Comparison of ENCODE assay signal across 9 mouse cellular contexts in genomic region chrX:36884719-36885118, GRCm38 (mm10). TPM values are rescaled to one million over a fixed set of nuclear protein-coding genes. Genes with fewer than 3 reads are reported as not detected.
DNase-seq lines count a peak whose midpoint lies in the region; ATAC-seq and TF ChIP-seq lines count a peak whose summit lies in the region.
"Had no signal": no experiment of that assay in that cellular context is flagged by ENCODE, and none has a peak within 500 bp of the region (broad histone marks: within the 10 kb centered on the region; RNA-seq: fewer than 3 reads in every experiment).

No protein-coding gene starts in this region.

- no peak for TF ChIP-seq EP300 in liver, embryonic 14.5 days (IDR thresholded peaks at IDR 0.05; ENCODE audit: low read depth)

- no peaks in the 10 kb centered on the region for H3K4me1 ChIP-seq in lung, adult 2 months (ENCODE audit: control insufficient read depth, insufficient read depth, low read length)
- 0 out of 2 replicates have a peak, but pooled peaks cover 2% of the 10 kb centered on the region for H3K4me1 ChIP-seq in E14TG2a.4 (replicated peaks; ENCODE audit: low read depth, low read length)
- H3K4me1 ChIP-seq in liver, embryonic 14.5 days (replicated peaks; ENCODE audit: control insufficient read depth in 2 of 2, insufficient read depth in 2 of 2, low read length in 1 of 2) = no peaks in the 10 kb centered on the region
- H3K4me1 ChIP-seq: liver, embryonic 13.5 days had no signal

- TF ChIP-seq CTCF in gastrocnemius, adult 2 months (IDR thresholded peaks at IDR 0.05) = peak; percentile 34; the same call in 1 of the 2 replicates
- 0 out of 2 replicates have a peak, but pooled peaks have one; percentile 3 for TF ChIP-seq CTCF in lung, adult 2 months (IDR thresholded peaks at IDR 0.05; ENCODE audit: insufficient read depth, low read length)
- TF ChIP-seq CTCF in E14TG2a.4 (conservative IDR thresholded peaks at IDR 0.05; ENCODE audit: low read length) = peak; percentile 56
- TF ChIP-seq CTCF in liver, embryonic 14.5 days (IDR thresholded peaks at IDR 0.05; ENCODE audit: low read depth) = peak; percentile 68

- H3K27ac ChIP-seq in gastrocnemius, adult 2 months = no peak overlapping the region
- no peak overlapping the region for H3K27ac ChIP-seq in liver, embryonic 14.5 days
- H3K27ac ChIP-seq: liver, embryonic 13.5 days had no signal

- WGBS in lung, adult 2 months = 86% methylated on average over 1 of the region's 1 CpGs
- 82% methylated on average over 1 of the region's 1 CpGs for WGBS in liver, embryonic 14.5 days (ENCODE audit: insufficient replicate concordance)

- H3K36me3 ChIP-seq in E14TG2a.4 (ENCODE audit: insufficient read depth, low read length) = peaks cover 59% of the 10 kb centered on the region
- H3K36me3 ChIP-seq in liver, embryonic 14.5 days (replicated peaks; ENCODE audit: control insufficient read depth, insufficient read depth, low read depth) = no peaks in the 10 kb centered on the region

- no peaks in the 10 kb centered on the region for H3K27me3 ChIP-seq in E14TG2a.4 (ENCODE audit: insufficient read depth, low read length)
- no peaks in the 10 kb centered on the region for H3K27me3 ChIP-seq in liver, embryonic 14.5 days (ENCODE audit: control insufficient read depth, insufficient read depth, low read length)
- H3K27me3 ChIP-seq: liver, embryonic 13.5 days had no signal

- H3K9ac ChIP-seq in liver, embryonic 14.5 days (replicated peaks) = no peak overlapping the region
- H3K9ac ChIP-seq: liver, embryonic 13.5 days had no signal

- ATAC-seq in liver, embryonic 14.5 days (ENCODE audit: insufficient read depth) = no peak

- H3K4me3 ChIP-seq in gastrocnemius, adult 2 months = no peak overlapping the region
- no peak overlapping the region for H3K4me3 ChIP-seq in lung, adult 2 months (replicated peaks; ENCODE audit: extremely low read depth, low read depth, low read length)
- H3K4me3 ChIP-seq in E14TG2a.4 (replicated peaks; ENCODE audit: low read length) = no peak overlapping the region
- no peak overlapping the region for H3K4me3 ChIP-seq in liver, embryonic 14.5 days (ENCODE audit: insufficient read depth in 1 of 2, low read depth in 2 of 2, low read length in 2 of 2)
- H3K4me3 ChIP-seq: liver, embryonic 13.5 days had no signal

- H3K9me3 ChIP-seq in E14TG2a.4 (ENCODE audit: low read length) = no peaks in the 10 kb centered on the region
- no peaks in the 10 kb centered on the region for H3K9me3 ChIP-seq in liver, embryonic 14.5 days (ENCODE audit: control insufficient read depth, low read length)
- H3K9me3 ChIP-seq: liver, embryonic 13.5 days had no signal

- intact Hi-C loops in gastrocnemius, adult 2 months (cut with DNase I) = no loop called here
- intact Hi-C loops in gastrocnemius, postnatal 14 days (cut with DNase I; ENCODE audit: low total_unique reads) = no loop called here

- no peak overlapping the region for H3K4me2 ChIP-seq in liver, embryonic 14.5 days (ENCODE audit: low read depth)
- H3K4me2 ChIP-seq: liver, embryonic 13.5 days had no signal

- DNase-seq in gastrocnemius, adult 2 months = no peak
- DNase-seq in gastrocnemius, postnatal 14 days = no peak
- no peak for DNase-seq in lung, adult 2 months
- no peak for DNase-seq in lung, postnatal 25 days (ENCODE audit: low spot score)
- DNase-seq in liver, embryonic 14.5 days (ENCODE audit: low read depth in 3 of 3, low spot score in 3 of 3) = no peak
- DNase-seq in urinary bladder, postnatal 14 days (ENCODE audit: low spot score) = no peak
- DNase-seq in embryo, embryonic 10 days (ENCODE audit: low spot score) = no peak
- DNase-seq: liver, embryonic 13.5 days had no signal

- TF ChIP-seq POLR2A in lung, adult 2 months (IDR thresholded peaks at IDR 0.05; ENCODE audit: borderline replicate concordance, extremely low read depth, low read depth, low read length) = no peak

RNA-seq across cellular contexts. Expression of gene C330007P06Rik, which starts 10.8 kb away (rescaled TPM):
- total RNA-seq in gastrocnemius, adult 2 months (2021) = 10 to 100 TPM; 12.0 TPM
- 10 to 100 TPM; 11.3 to 11.7 TPM for total RNA-seq in gastrocnemius, postnatal 14 days (2021)
- polyA plus RNA-seq in lung, adult 2 months (2012; rRNA removed) = 18.6 and 22.7 TPM in 2 replicates
- 5.2 and 6.2 TPM in 2 replicates for polyA plus RNA-seq in liver, embryonic 14.5 days (2012; rRNA removed)
- polyA plus RNA-seq in liver, embryonic 14.5 days (2014; fragmentation: Nextera tagmentation; extraction: Ambion mirVana) = 14.6 and 17.8 TPM in 2 replicates

RNA-seq across cellular contexts. Expression of gene Ube2a, which starts 11.0 kb away (rescaled TPM):
- 10 to 100 TPM; 37.7 to 40.0 TPM for total RNA-seq in gastrocnemius, adult 2 months (2021)
- 10 to 100 TPM; 36.8 to 38.6 TPM for total RNA-seq in gastrocnemius, postnatal 14 days (2021)
- 23.1 and 27.1 TPM in 2 replicates for polyA plus RNA-seq in lung, adult 2 months (2012; rRNA removed)
- 19.4 and 21.4 TPM in 2 replicates for polyA plus RNA-seq in liver, embryonic 14.5 days (2012; rRNA removed)
- polyA plus RNA-seq in liver, embryonic 14.5 days (2014; fragmentation: Nextera tagmentation; extraction: Ambion mirVana) = 72.8 and 80.2 TPM in 2 replicates

RNA-seq across cellular contexts. Expression of gene Nkrf, which starts 18.0 kb away (rescaled TPM):
- total RNA-seq in gastrocnemius, adult 2 months (2021) = 1 to 10 TPM; 2.7 to 2.9 TPM
- 1 to 10 TPM; 3.7 to 4.2 TPM for total RNA-seq in gastrocnemius, postnatal 14 days (2021)
- polyA plus RNA-seq in lung, adult 2 months (2012; rRNA removed) = 0.48 and 0.80 TPM in 2 replicates
- 1.3 and 2.7 TPM in 2 replicates for polyA plus RNA-seq in liver, embryonic 14.5 days (2012; rRNA removed)
- polyA plus RNA-seq in liver, embryonic 14.5 days (2014; fragmentation: Nextera tagmentation; extraction: Ambion mirVana) = 1.2 and 1.3 TPM in 2 replicates

Comparison
In these comparisons a context has a peak if more than half of its experiments do, and no peak if none do; other contexts are left out.
1. CTCF ChIP-seq: peak in every context shown above with its lines; median percentile 68 in liver, embryonic 14.5 days; 56 in E14TG2a.4; 34 in gastrocnemius, adult 2 months; 3 in lung, adult 2 months.